Mouse (Mus musculus) hindbrain, embryonic 12.5 days (tissue): ENCODE results near the gene 2410004B18Rik. TPM values are rescaled to one million over a fixed set of nuclear protein-coding genes. Genes with fewer than 3 reads are reported as not detected.

Experiments
- polyA plus RNA-seq: library from polyadenylated mRNA; unstranded; fragments of >200 nt; fragmentation: Nextera tagmentation; extraction: Ambion mirVana; gene quantifications from 2 replicates; pipeline ENCODE4 v1.2.1, GENCODE M21; 2016

The 2410004B18Rik gene
- polyA plus RNA-seq, 1 experiment from 2014 or later, result 61.4 TPM

Other genes starting within 250 kb of the 2410004B18Rik start
- gene Ddah1, start 179.3 kb upstream of the 2410004B18Rik start, polyA plus RNA-seq, result 46.8 and 53.8 TPM in 2 replicates
- 52.0 and 52.5 TPM in 2 replicates for gene Bcl10, start 15.2 kb upstream of the 2410004B18Rik start, polyA plus RNA-seq
- 1.4 and 2.0 TPM in 2 replicates for gene Syde2, start 49.9 kb downstream of the 2410004B18Rik start, polyA plus RNA-seq
- gene Wdr63, start 170.1 kb downstream of the 2410004B18Rik start, polyA plus RNA-seq, result 1.8 TPM in 2 replicates
- gene Mcoln3, start 179.4 kb downstream of the 2410004B18Rik start, polyA plus RNA-seq, result 2.3 and 4.4 TPM in 2 replicates
- 0.35 and 1.1 TPM in 2 replicates for gene Mcoln2, start 211.8 kb downstream of the 2410004B18Rik start, polyA plus RNA-seq